ENCODE assay signal across 8 mouse cellular contexts in genomic region chrX:103259882-103260281, GRCm38 (mm10).
DNase-seq lines count a peak whose midpoint lies in the region; TF ChIP-seq lines count a peak whose summit lies in the region.

No protein-coding gene starts in this region.

- no peaks in the 10 kb centered on the region for H3K27me3 ChIP-seq in splenic B cell, adult 2 months (ENCODE audit: control insufficient read depth, insufficient read depth, low read length, poor library complexity, severe bottlenecking)

- no peak overlapping the region for H3K4me3 ChIP-seq in gastrocnemius, adult 2 months

- intact Hi-C loops in gastrocnemius, adult 2 months (cut with DNase I): loop anchor here (2.0 to 5.0 kb wide), 2 partner anchors 117 to 181 kb away; no protein-coding TSS in a partner anchor
- intact Hi-C loops in left cerebral cortex, postnatal 25 days (cut with DNase I): loop anchor here (1.0 kb wide), 1 partner anchor 180 kb away; no protein-coding TSS in a partner anchor

- H3K27ac ChIP-seq in gastrocnemius, adult 2 months: no peak overlapping the region

- DNase-seq in gastrocnemius, adult 2 months: no peak
- DNase-seq in gastrocnemius, postnatal 4 days (ENCODE audit: low spot score in 2 of 2): no peak
- DNase-seq in right cerebral cortex, adult 18-20 months: peak; percentile 13
- no peak for DNase-seq in right cerebral cortex, postnatal 4 days
- DNase-seq in cerebellum, adult 9-10 months: peak; percentile 68
- DNase-seq in left cerebral cortex, postnatal 25 days (ENCODE audit: low spot score in 2 of 2): peak; percentile 15 to 57
- DNase-seq in splenic B cell, adult 2 months (ENCODE audit: low read depth, low spot score): peak; percentile 46
- no peak for DNase-seq in frontal cortex, postnatal 10 days (ENCODE audit: low spot score in 2 of 2)

- no peaks in the 10 kb centered on the region for H3K36me3 ChIP-seq in splenic B cell, adult 2 months (ENCODE audit: control insufficient read depth, insufficient read depth, low read length, poor library complexity, severe bottlenecking)

- TF ChIP-seq CTCF in gastrocnemius, adult 2 months (IDR thresholded peaks at IDR 0.05): peak; percentile 73

Comparison
In these comparisons a context has a peak if more than half of its experiments do, and no peak if none do; other contexts are left out.
1. DNase-seq: peak in right cerebral cortex, adult 18-20 months (single experiment), cerebellum, adult 9-10 months (single experiment), left cerebral cortex, postnatal 25 days (2 of 2) and splenic B cell, adult 2 months (single experiment); none in gastrocnemius, adult 2 months (single experiment), gastrocnemius, postnatal 4 days (0 of 2), right cerebral cortex, postnatal 4 days (single experiment) and frontal cortex, postnatal 10 days (0 of 2).